Comparison of ENCODE assay signal across 8 mouse cellular contexts in genomic region chr6:51857821-51858220, GRCm38 (mm10).
DNase-seq lines count a peak whose midpoint lies in the region; ATAC-seq lines count a peak whose summit lies in the region.

No protein-coding gene starts in this region.

- peak; percentile 98 for DNase-seq in adipocyte (ENCODE audit: low spot score)
- DNase-seq in embryo, embryonic 10 days (ENCODE audit: low spot score), result peak; percentile 96
- peak; percentile 81 for DNase-seq in gastrocnemius, postnatal 25 days
- peak; percentile 74 to 95 for DNase-seq in left cerebral cortex, adult 9 months (ENCODE audit: low spot score in 2 of 2)
- DNase-seq in right cerebral cortex, postnatal 10 days (ENCODE audit: low spot score in 2 of 2), result peak; percentile 97 to 99
- DNase-seq in urinary bladder, postnatal 14 days (ENCODE audit: low spot score), result peak; percentile 96

- ATAC-seq in inflammation-experienced regulatory T-cells, adult 6 months, result peak; percentile 94
- peak; percentile 100 for ATAC-seq in megakaryocyte progenitor cell, adult 5-6 weeks (replicated peaks; ENCODE audit: poor library complexity)

Comparison
In these comparisons a context has a peak if more than half of its experiments do, and no peak if none do; other contexts are left out.
1. Peak in every context shown above with its lines: DNase-seq and ATAC-seq.